Mouse (Mus musculus) MEL (cell line): Measurements from ENCODE around the gene Prss27. TPM values are rescaled to one million over a fixed set of nuclear protein-coding genes. Genes with fewer than 3 reads are reported as not detected.

Experiments
- DNase-seq: peaks from one replicate; pipeline ENCODE4 v3.0.0; 2011; ENCODE audit warnings: low read depth, low spot score
- H3K27ac ChIP-seq: 2 replicates; pipeline ENCODE4 v1.5.1; 2012; ENCODE audit warnings: low read depth, mild to moderate bottlenecking, control low read depth, low read length, moderate library complexity; ENCODE audit not compliant: control insufficient read depth
- H3K27me3 ChIP-seq, 2 experiments: fragments of 150-350 bp in 1 of 2; sonication (generic) in 1 of 2; 2 replicates each; pipeline ENCODE4 v1.6.1; 2012; ENCODE audit warnings: low read length in 2 of 2, mild to moderate bottlenecking in 2 of 2, improper control_type of control experiment in 1 of 2, moderate library complexity in 1 of 2; ENCODE audit not compliant: insufficient read depth in 2 of 2, control insufficient read depth in 1 of 2
- H3K36me3 ChIP-seq, 2 experiments: 2 replicates each; pipeline ENCODE4 v1.6.1; 2012 to 2014; ENCODE audit warnings: low read length in 2 of 2, improper control_type of control experiment in 1 of 2, inconsistent platforms in 1 of 2, mild to moderate bottlenecking in 1 of 2; ENCODE audit not compliant: insufficient read depth in 2 of 2, control insufficient read depth in 1 of 2
- H3K4me1 ChIP-seq, 2 experiments: fragments of 150-350 bp in 1 of 2; sonication (generic) in 1 of 2; 2 replicates each; pipeline ENCODE4 v1.6.1; 2012; ENCODE audit warnings: low read length in 2 of 2, improper control_type of control experiment in 1 of 2, mild to moderate bottlenecking in 1 of 2; ENCODE audit not compliant: insufficient read depth in 2 of 2, control insufficient read depth in 1 of 2
- H3K4me3 ChIP-seq, 2 experiments: fragments of 150-350 bp in 1 of 2; sonication (generic) in 1 of 2; 2 replicates each; pipeline ENCODE4 v1.5.1; 2012; ENCODE audit warnings: low read depth in 2 of 2, low read length in 2 of 2, mild to moderate bottlenecking in 2 of 2, moderate library complexity in 2 of 2, control low read depth in 1 of 2, improper control_type of control experiment in 1 of 2; ENCODE audit not compliant: control insufficient read depth in 1 of 2, insufficient read depth in 1 of 2
- H3K79me2 ChIP-seq: 2 replicates; pipeline ENCODE4 v1.6.1; 2012; ENCODE audit warnings: mild to moderate bottlenecking, low read length, moderate library complexity; ENCODE audit not compliant: control insufficient read depth, poor library complexity, insufficient read depth
- H3K9ac ChIP-seq: 2 replicates; pipeline ENCODE4 v1.6.1; 2012; ENCODE audit warnings: low read depth, mild to moderate bottlenecking, control low read depth, low read length, moderate library complexity; ENCODE audit not compliant: control insufficient read depth, poor library complexity, severe bottlenecking
- H3K9me3 ChIP-seq: fragments of 150-350 bp; sonication (generic); replicated peaks from 2 replicates; pipeline ENCODE4 v1.6.1; 2012; ENCODE audit warnings: mild to moderate bottlenecking, low read length, improper control_type of control experiment, moderate library complexity; ENCODE audit not compliant: insufficient read depth
- CHD1 ChIP-seq: IDR thresholded peaks from 2 replicates; pipeline ENCODE4 v1.6.1; 2012; ENCODE audit warnings: low read depth, mild to moderate bottlenecking, inconsistent platforms, low read length, improper control_type of control experiment
- CHD2 ChIP-seq: IDR thresholded peaks from 2 replicates; pipeline ENCODE4 v1.6.1; 2011; ENCODE audit warnings: low read length, improper control_type of control experiment
- E2F4 ChIP-seq: IDR thresholded peaks from 2 replicates; pipeline ENCODE4 v1.6.1; 2011; ENCODE audit warnings: low read depth, low read length, improper control_type of control experiment, borderline replicate concordance
- ETS1 ChIP-seq: IDR thresholded peaks from 2 replicates; pipeline ENCODE4 v1.6.1; 2012; ENCODE audit warnings: low read depth, mild to moderate bottlenecking, inconsistent platforms, low read length, improper control_type of control experiment, moderate library complexity
- GATA1 ChIP-seq: IDR thresholded peaks from 2 replicates; pipeline ENCODE4 v1.6.1; 2011; ENCODE audit warnings: low read depth, low read length, improper control_type of control experiment
- HCFC1 ChIP-seq: IDR thresholded peaks from 2 replicates; pipeline ENCODE4 v1.6.1; 2012; ENCODE audit warnings: low read depth, mild to moderate bottlenecking, inconsistent platforms, low read length, improper control_type of control experiment, moderate library complexity
- KAT2A ChIP-seq: conservative IDR thresholded peaks from 2 replicates; pipeline ENCODE4 v1.6.1; 2012; ENCODE audit warnings: low read depth, low read length, improper control_type of control experiment, inconsistent platforms
- MAFK ChIP-seq: IDR thresholded peaks from 2 replicates; pipeline ENCODE4 v1.6.1; 2011; ENCODE audit warnings: low read depth, mild to moderate bottlenecking, low read length, improper control_type of control experiment, borderline replicate concordance
- MEF2A ChIP-seq: IDR thresholded peaks from 2 replicates; pipeline ENCODE4 v1.6.1; 2014; ENCODE audit warnings: low read depth, mild to moderate bottlenecking, inconsistent platforms, low read length, improper control_type of control experiment; ENCODE audit not compliant: poor library complexity, insufficient replicate concordance, severe bottlenecking; ENCODE audit errors: extremely low read depth
- MYC ChIP-seq: IDR thresholded peaks from 2 replicates; pipeline ENCODE4 v1.6.1; 2011; ENCODE audit warnings: low read depth, mild to moderate bottlenecking, low read length, improper control_type of control experiment, moderate library complexity
- NELFE ChIP-seq: IDR thresholded peaks from 2 replicates; pipeline ENCODE4 v1.6.1; 2011; ENCODE audit warnings: low read depth, low read length, improper control_type of control experiment
- NRF1 ChIP-seq: IDR thresholded peaks from 2 replicates; pipeline ENCODE4 v1.6.1; 2014; ENCODE audit warnings: low read depth, mild to moderate bottlenecking, inconsistent platforms, low read length, improper control_type of control experiment, moderate library complexity; ENCODE audit not compliant: poor library complexity, insufficient read depth, severe bottlenecking
- POLR2A ChIP-seq, 2 experiments: IDR thresholded peaks; 2 replicates each; pipeline ENCODE4 v1.6.1; 2011 to 2012; ENCODE audit warnings: low read length in 2 of 2, mild to moderate bottlenecking in 2 of 2, control low read depth in 1 of 2, improper control_type of control experiment in 1 of 2, low read depth in 1 of 2, moderate library complexity in 1 of 2; ENCODE audit not compliant: control insufficient read depth in 1 of 2, insufficient read depth in 1 of 2, poor library complexity in 1 of 2
- POLR2AphosphoS2 ChIP-seq: IDR thresholded peaks from 2 replicates; pipeline ENCODE4 v1.6.1; 2011; ENCODE audit warnings: low read length, improper control_type of control experiment
- RAD21 ChIP-seq: IDR thresholded peaks from 2 replicates; pipeline ENCODE4 v1.6.1; 2011; ENCODE audit warnings: mild to moderate bottlenecking, low read depth, low read length, improper control_type of control experiment
- TAL1 ChIP-seq: IDR thresholded peaks from 2 replicates; pipeline ENCODE4 v1.6.1; 2012; ENCODE audit warnings: mild to moderate bottlenecking, inconsistent platforms, low read length, moderate library complexity, mixed read lengths
- TBP ChIP-seq: IDR thresholded peaks from 2 replicates; pipeline ENCODE4 v1.8.0; 2011; ENCODE audit warnings: low read depth, low read length, improper control_type of control experiment
- TCF12 ChIP-seq: IDR thresholded peaks from 2 replicates; pipeline ENCODE4 v1.6.1; 2014; ENCODE audit warnings: low read depth, mild to moderate bottlenecking, inconsistent platforms, low read length, improper control_type of control experiment, moderate library complexity
- UBTF ChIP-seq: IDR thresholded peaks from 2 replicates; pipeline ENCODE4 v1.6.1; 2012; ENCODE audit warnings: low read depth, mild to moderate bottlenecking, inconsistent platforms, low read length, improper control_type of control experiment, moderate library complexity, borderline replicate concordance; ENCODE audit not compliant: insufficient read depth
- USF1 ChIP-seq: IDR thresholded peaks from 2 replicates; pipeline ENCODE4 v1.6.1; 2014; ENCODE audit warnings: low read depth, mild to moderate bottlenecking, inconsistent platforms, low read length, improper control_type of control experiment, moderate library complexity
- USF2 ChIP-seq, 2 experiments: IDR thresholded peaks; 2 replicates each; pipeline ENCODE4 v1.6.1; 2011 to 2012; ENCODE audit warnings: improper control_type of control experiment in 2 of 2, low read length in 2 of 2, borderline replicate concordance in 1 of 2, inconsistent platforms in 1 of 2, low read depth in 1 of 2, mild to moderate bottlenecking in 1 of 2; ENCODE audit not compliant: insufficient read depth in 1 of 2
- ZKSCAN1 ChIP-seq: IDR thresholded peaks from 2 replicates; pipeline ENCODE4 v1.6.1; 2012; ENCODE audit warnings: low read depth, mild to moderate bottlenecking, inconsistent platforms, low read length, improper control_type of control experiment, moderate library complexity
- polyA plus RNA-seq, 2 experiments: library from polyadenylated mRNA; stranded (reverse) in 1 of 2; unstranded in 1 of 2; fragments of >175 nt in 1 of 2; fragments of >200 nt in 1 of 2; gene quantifications; 2 replicates each; pipeline versions ENCODE4 v1.2.1 to v1.2.4; 2012; ENCODE audit warnings: low replicate concordance in 2 of 2, low read depth in 1 of 2; ENCODE audit not compliant: insufficient read length in 2 of 2, insufficient read depth in 1 of 2, missing spikeins in 1 of 2
- total RNA-seq: library from RNA; depleted of rRNA; stranded (reverse); fragments of 300-350 nt; gene quantifications from 2 replicates; pipeline ENCODE4 v1.2.3, GENCODE M21; 2012

Prss27 gene
- total and polyA plus RNA-seq, 3 experiments, result not detected

- no peak overlapping the region for H3K27ac ChIP-seq
- H3K4me1 ChIP-seq, result no peaks in the 10 kb centered on the region
- no peaks in the 10 kb centered on the region for H3K27me3 ChIP-seq
- no peak overlapping the region for H3K4me3 ChIP-seq
- no peaks in the 10 kb centered on the region for H3K9me3 ChIP-seq
- TF ChIP-seq NRF1 (no peak), CHD2 (no peak), USF1 (no peak), GATA1 (no peak), RAD21 (no peak), HCFC1 (no peak), NELFE (no peak), CHD1 (no peak), ETS1 (no peak), MEF2A (no peak), POLR2AphosphoS2 (no peak), TCF12 (no peak), POLR2A (IDR thresholded peaks at IDR 0.05; ENCODE audit: control insufficient read depth in 1 of 2, insufficient read depth in 1 of 2, low read depth in 1 of 2, low read length in 2 of 2, poor library complexity in 1 of 2) (no peak), TBP (no peak), MYC (no peak), TAL1 (no peak), UBTF (no peak)
- TF ChIP-seq, all 39 proteins: peak for 0
- Histone ChIP-seq H3K36me3 (no peaks in the 10 kb centered on the region; a peak in 1 of 4 replicates), H3K9ac (no peak overlapping the region), H3K79me2 (no peaks in the 10 kb centered on the region)
- DNase-seq, result no peak
These were observed 24.7 kb downstream of the Prss27 start for GRCm38 (mm10) chr17:24062459-24063155.

GRCm38 (mm10) chr17:24068271-24068670 lies 30.3 kb downstream of the Prss27 start:
- TF ChIP-seq USF1, result no peak
- TF ChIP-seq KAT2A, result no peak
- no peak for TF ChIP-seq ZKSCAN1
- TF ChIP-seq CHD2, result no peak
- TF ChIP-seq USF2 (IDR thresholded peaks at IDR 0.05; ENCODE audit: borderline replicate concordance in 1 of 2, insufficient read depth in 1 of 2, low read depth in 1 of 2, low read length in 2 of 2), result no peak
- TF ChIP-seq E2F4, result no peak
- no peak for TF ChIP-seq UBTF
- no peak for TF ChIP-seq NELFE
- TF ChIP-seq RAD21, result no peak
- no peak for TF ChIP-seq MAFK
- no peak for TF ChIP-seq NRF1
- no peak for TF ChIP-seq CHD1
- TF ChIP-seq, all 39 proteins: peak for 0
- Histone ChIP-seq H3K9me3 (no peaks in the 10 kb centered on the region), H3K4me3 (no peak overlapping the region), H3K9ac (no peak overlapping the region), H3K4me1 (peaks cover 2 to 4% of the 10 kb centered on the region in 2 experiments; a peak in 2 of 4 replicates), H3K36me3 (peaks cover 0 to 8% of the 10 kb centered on the region in 2 experiments; a peak in 3 of 4 replicates), H3K27ac (no peak overlapping the region), H3K27me3 (no peaks in the 10 kb centered on the region), H3K79me2 (peaks cover 15% of the 10 kb centered on the region)
- no peak for DNase-seq
